Mouse (Mus musculus): ENCODE measurements around the gene Nav3. TPM values are rescaled to one million over a fixed set of nuclear protein-coding genes. Genes with fewer than 3 reads are reported as not detected.

Gene Nav3
- 0.04 TPM for polyA plus RNA-seq (2017; shearing (Covaris generic))

DNA sequence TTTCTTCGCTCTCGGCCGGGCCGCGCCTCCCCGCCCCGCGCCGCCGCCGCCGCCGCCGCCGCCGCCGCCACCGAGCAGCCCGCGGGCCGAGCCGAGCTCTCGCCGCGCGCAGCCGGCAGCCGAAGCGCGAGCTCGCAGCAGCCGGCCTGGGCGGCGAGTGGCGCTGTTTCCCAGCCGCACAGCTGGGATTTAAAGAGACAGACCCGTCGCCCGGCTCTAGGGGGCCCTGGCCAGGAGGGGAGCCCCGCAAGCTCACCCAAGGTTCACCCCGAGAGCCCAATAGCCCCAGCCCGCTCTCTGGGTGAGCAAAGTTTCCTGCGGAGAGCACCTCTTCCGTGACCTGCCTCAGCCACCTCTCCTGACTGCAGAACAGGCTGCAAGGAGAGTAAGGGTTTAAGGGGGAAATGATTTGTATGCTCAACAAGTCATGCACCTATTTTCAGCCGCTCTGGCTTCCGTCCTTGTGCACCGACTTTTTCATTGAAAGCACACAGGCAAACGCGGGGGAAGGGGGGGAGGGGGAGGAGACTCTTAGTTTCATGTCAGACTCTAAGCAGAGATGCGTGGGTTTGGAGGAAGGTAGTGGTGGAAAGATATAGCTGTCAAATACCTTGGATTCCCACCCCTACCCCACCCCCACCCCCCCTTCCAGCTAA, at the start of gene Nav3:
Gene Nav3, minus strand, starts transcription at position 367 of the 656 bp plus-strand sequence.

All from activated CD4-positive, CD25-positive, alpha-beta regulatory T cell, adult 9 weeks (primary cell).